Mouse (Mus musculus) erythroblast, embryonic 14.5 days (primary cell): ENCODE results near the gene Tet1. TPM values are rescaled to one million over a fixed set of nuclear protein-coding genes. Genes with fewer than 3 reads are reported as not detected.

Source experiments
- H3K27me3 ChIP-seq: 2 replicates; pipeline ENCODE4 v1.6.1; 2012; ENCODE audit warnings: inconsistent platforms; ENCODE audit not compliant: control insufficient read depth
- H3K36me3 ChIP-seq: 2 replicates; pipeline ENCODE4 v1.6.1; 2012; ENCODE audit warnings: mild to moderate bottlenecking, inconsistent platforms; ENCODE audit not compliant: control insufficient read depth
- H3K4me1 ChIP-seq: 2 replicates; pipeline ENCODE4 v1.6.1; 2012; ENCODE audit warnings: inconsistent platforms; ENCODE audit not compliant: control insufficient read depth
- H3K4me3 ChIP-seq: replicated peaks from 2 replicates; pipeline ENCODE3; 2012; ENCODE audit warnings: moderate library complexity, mild to moderate bottlenecking, inconsistent platforms
- H3K9me3 ChIP-seq: 2 replicates; pipeline ENCODE4 v1.6.1; 2012; ENCODE audit warnings: low read length, inconsistent platforms, mixed read lengths; ENCODE audit not compliant: control insufficient read depth
- GATA1 ChIP-seq: IDR thresholded peaks from 2 replicates; pipeline ENCODE4 v1.6.1; 2012; ENCODE audit warnings: low read length, inconsistent platforms, mixed read lengths
- TAL1 ChIP-seq: IDR thresholded peaks from 3 replicates; pipeline ENCODE4 v1.6.1; 2012; ENCODE audit warnings: low read length, inconsistent platforms, mixed read lengths
- polyA plus RNA-seq: library from polyadenylated mRNA; stranded (reverse); fragments of >175 nt; gene quantifications from 2 replicates; pipeline ENCODE4 v1.2.3, GENCODE M21; 2012

Gene Tet1
- polyA plus RNA-seq, 1 experiment, result not detected

- Histone ChIP-seq H3K4me3 (no peak overlapping the region), H3K9me3 (no peaks in the 10 kb centered on the region; the same call in 1 of the 2 replicates), H3K27me3 (peaks cover 46% of the 10 kb centered on the region), H3K4me1 (peaks cover 17% of the 10 kb centered on the region), H3K36me3 (no peaks in the 10 kb centered on the region)
- TF ChIP-seq TAL1, result no peak
- TF ChIP-seq GATA1, result no peak
Observed at GRCm38 (mm10) chr10:62884517-62884916, 24.3 kb downstream of the Tet1 start.

GRCm38 (mm10) chr10:62883933-62884372, 24.8 kb downstream of the Tet1 start:
- no peak for TF ChIP-seq TAL1
- no peak for TF ChIP-seq GATA1
- H3K4me3 ChIP-seq, result no peak overlapping the region
- H3K4me1 ChIP-seq, result peaks cover 17% of the 10 kb centered on the region
- no peaks in the 10 kb centered on the region; the same call in 1 of the 2 replicates for H3K9me3 ChIP-seq
- H3K27me3 ChIP-seq, result peaks cover 42% of the 10 kb centered on the region
- no peaks in the 10 kb centered on the region for H3K36me3 ChIP-seq

GRCm38 (mm10) chr10:62881211-62881610, 27.6 kb downstream of the Tet1 start:
- TF ChIP-seq GATA1 (no peak), TAL1 (no peak)
- Histone ChIP-seq H3K4me3 (no peak overlapping the region), H3K36me3 (no peaks in the 10 kb centered on the region), H3K9me3 (no peaks in the 10 kb centered on the region; the same call in 1 of the 2 replicates), H3K4me1 (peaks cover 6% of the 10 kb centered on the region), H3K27me3 (peaks cover 18% of the 10 kb centered on the region)

- no peak for TF ChIP-seq TAL1
- TF ChIP-seq GATA1, result no peak
- H3K36me3 ChIP-seq, result no peaks in the 10 kb centered on the region
- no peaks in the 10 kb centered on the region for H3K9me3 ChIP-seq
- no peaks in the 10 kb centered on the region for H3K27me3 ChIP-seq
- no peak overlapping the region for H3K4me3 ChIP-seq
- H3K4me1 ChIP-seq, result no peaks in the 10 kb centered on the region
Observed at GRCm38 (mm10) chr10:62878056-62878455, 30.7 kb downstream of the Tet1 start.

DNA sequence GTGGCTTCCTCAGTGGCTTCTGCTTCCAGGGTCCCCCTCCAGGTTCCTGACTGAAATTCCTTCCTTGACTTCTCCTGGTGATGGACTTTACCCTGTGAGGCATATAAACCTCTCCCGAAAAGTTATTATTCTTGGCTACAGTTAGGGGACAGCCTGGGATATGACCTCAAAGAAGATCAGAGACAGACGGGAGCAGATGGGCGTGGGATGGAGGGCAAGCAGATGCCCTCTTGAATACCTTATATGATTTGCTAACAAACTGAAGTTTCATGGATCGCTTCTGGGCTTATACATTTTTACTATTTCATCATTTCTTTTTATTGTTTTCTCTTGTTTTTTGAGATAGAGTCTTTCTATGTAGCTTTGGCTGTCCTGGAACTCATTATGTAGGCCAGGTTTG, 33.2 kb downstream of the Tet1 start:
- Histone ChIP-seq H3K4me3 (no peak overlapping the region), H3K9me3 (no peaks in the 10 kb centered on the region), H3K36me3 (no peaks in the 10 kb centered on the region), H3K27me3 (no peaks in the 10 kb centered on the region), H3K4me1 (no peaks in the 10 kb centered on the region)
- no peak for TF ChIP-seq TAL1
- TF ChIP-seq GATA1, result no peak

DNA sequence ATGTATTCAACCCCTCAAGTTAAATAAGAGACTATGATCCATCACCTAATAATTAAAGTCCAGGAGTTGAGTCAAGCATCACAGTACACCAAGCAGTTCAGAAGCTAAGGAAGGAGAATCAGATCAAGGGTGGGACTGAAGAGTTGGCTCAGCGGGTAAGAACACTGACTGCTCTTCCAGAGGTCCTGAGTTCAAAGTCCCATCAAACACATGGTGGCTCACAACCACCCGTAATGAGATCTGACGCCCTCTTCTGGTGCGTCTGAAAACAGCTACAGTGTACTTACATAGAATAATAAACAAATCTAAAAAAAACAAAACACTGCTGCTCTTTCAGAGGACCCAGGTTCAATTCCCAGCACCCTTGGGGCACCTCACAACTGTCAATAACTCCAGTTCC, 34.0 kb downstream of the Tet1 start:
- Histone ChIP-seq H3K9me3 (no peaks in the 10 kb centered on the region), H3K4me3 (no peak overlapping the region), H3K36me3 (no peaks in the 10 kb centered on the region), H3K4me1 (no peaks in the 10 kb centered on the region), H3K27me3 (no peaks in the 10 kb centered on the region)
- TF ChIP-seq GATA1 (no peak), TAL1 (no peak)

DNA sequence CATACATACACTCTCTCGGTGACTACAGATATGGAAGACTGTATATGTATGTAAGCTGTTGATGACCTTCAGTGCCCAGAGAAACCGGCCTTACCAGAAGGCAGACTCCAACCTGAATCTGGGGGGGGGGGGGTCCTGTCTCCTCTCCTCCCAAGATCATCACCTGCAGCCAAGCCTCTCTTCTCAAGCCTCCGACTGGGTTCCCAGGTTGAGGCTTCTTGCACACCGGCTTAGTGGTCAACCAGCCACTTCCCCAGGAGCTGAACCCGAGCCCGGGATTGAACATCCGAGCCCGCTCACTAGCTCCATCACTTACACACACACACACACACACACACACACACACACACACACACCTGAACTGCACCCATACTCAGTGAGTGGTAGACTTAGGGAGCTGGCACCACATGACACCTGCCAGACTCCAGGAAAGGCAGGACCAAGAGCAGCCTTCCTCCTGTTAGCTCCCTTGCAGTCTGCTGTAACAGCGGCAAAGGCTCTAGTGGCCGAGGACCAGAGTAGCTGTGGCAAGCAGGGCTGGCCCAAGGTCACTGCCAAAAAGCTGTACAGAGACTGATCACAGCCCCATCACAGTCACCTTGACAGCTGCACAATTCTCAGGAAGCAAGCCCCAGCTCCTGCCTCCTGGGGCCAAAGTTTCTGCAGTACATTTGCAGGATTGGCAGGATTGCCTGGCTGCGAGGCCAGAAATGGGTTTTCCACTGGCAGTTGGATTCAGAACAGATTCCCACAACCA, 42.6 kb downstream of the Tet1 start:
- Histone ChIP-seq H3K9me3 (peaks cover 3% of the 10 kb centered on the region; the same call in 1 of the 2 replicates), H3K27me3 (peaks cover 13% of the 10 kb centered on the region), H3K36me3 (no peaks in the 10 kb centered on the region), H3K4me1 (peaks cover 9% of the 10 kb centered on the region), H3K4me3 (no peak overlapping the region)
- no peak for TF ChIP-seq TAL1
- TF ChIP-seq GATA1, result no peak

DNA sequence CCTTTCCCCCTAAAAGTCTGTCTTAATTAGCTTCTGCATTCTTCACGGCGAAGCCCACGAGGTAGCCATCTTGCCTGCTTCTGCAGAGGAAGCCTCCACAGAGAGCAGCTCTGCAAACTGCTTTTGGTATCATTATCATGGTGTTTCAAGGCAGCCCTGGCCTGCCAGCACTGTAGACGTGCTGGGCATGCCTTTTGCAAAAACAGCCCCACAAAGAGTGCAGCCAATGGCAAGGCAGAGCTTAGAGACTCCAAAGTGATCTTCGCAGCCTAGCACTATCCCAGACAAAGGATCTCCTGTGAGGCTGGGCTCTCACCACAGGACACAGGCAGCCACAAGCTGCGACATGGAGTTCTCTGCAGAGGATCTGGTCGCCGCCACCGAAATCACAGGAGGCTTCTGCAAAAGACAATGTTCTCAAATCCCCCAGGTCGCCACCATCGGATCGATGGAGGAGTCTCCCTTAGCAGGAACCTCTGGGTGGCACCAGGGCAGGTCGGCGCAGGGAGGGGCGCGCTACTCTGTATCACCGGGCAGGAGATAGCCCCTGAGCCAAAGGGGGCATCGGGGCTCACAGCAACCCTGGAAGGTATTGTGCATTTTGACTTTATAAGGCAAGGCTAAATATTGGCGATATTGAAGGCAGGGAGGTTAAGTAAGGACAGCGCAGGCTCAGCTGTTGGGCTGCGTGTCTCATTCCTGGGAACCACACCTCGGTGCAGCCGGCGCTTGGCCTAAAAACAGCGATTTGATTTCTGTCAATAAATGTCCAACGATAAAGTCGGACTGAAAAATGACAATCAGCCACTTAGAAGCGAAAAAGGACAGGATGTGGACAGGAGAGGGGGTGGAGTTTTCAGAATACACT, 43.4 kb downstream of the Tet1 start:
- Histone ChIP-seq H3K36me3 (no peaks in the 10 kb centered on the region), H3K27me3 (peaks cover 13% of the 10 kb centered on the region), H3K4me1 (peaks cover 9% of the 10 kb centered on the region), H3K9me3 (peaks cover 3% of the 10 kb centered on the region; the same call in 1 of the 2 replicates), H3K4me3 (peak overlapping the region; percentile 50)
- TF ChIP-seq TAL1, result no peak
- TF ChIP-seq GATA1, result no peak

GRCm38 (mm10) chr10:62863563-62863962, 45.2 kb downstream of the Tet1 start:
- no peak for TF ChIP-seq TAL1
- Histone ChIP-seq H3K27me3 (peaks cover 13% of the 10 kb centered on the region), H3K9me3 (peaks cover 3% of the 10 kb centered on the region; the same call in 1 of the 2 replicates), H3K4me1 (peaks cover 9% of the 10 kb centered on the region), H3K4me3 (no peak overlapping the region), H3K36me3 (no peaks in the 10 kb centered on the region)
